Comparison of ENCODE assay signal across 28 mouse cellular contexts in genomic region chr13:19599242-19599641, GRCm38 (mm10). TPM values are rescaled to one million over a fixed set of nuclear protein-coding genes. Genes with fewer than 3 reads are reported as not detected.
DNase-seq lines count a peak whose midpoint lies in the region; ATAC-seq and TF ChIP-seq lines count a peak whose summit lies in the region.
"Had no signal": no experiment of that assay in that cellular context is flagged by ENCODE, and none has a peak within 500 bp of the region (broad histone marks: within the 10 kb centered on the region; RNA-seq: fewer than 3 reads in every experiment).

No protein-coding gene starts in this region.

- peak; percentile 18 for DNase-seq in embryonic facial prominence, embryonic 14.5 days (ENCODE audit: low spot score)
- DNase-seq in embryonic facial prominence, embryonic 10.5 days (ENCODE audit: low spot score) = no peak
- DNase-seq in MN1 (ENCODE audit: low spot score) = peak; percentile 42
- DNase-seq in adrenal gland, postnatal 14 days = peak; percentile 53
- no peak for DNase-seq in lung, postnatal 10 days
- no peak for DNase-seq in thymus, adult 2 months
- DNase-seq: cerebellum, adult 18-20 months; cerebellum, postnatal 14 days; gastrocnemius, postnatal 36 days; heart, postnatal 10 days; kidney, adult 11 months; kidney, postnatal 14 days; layer of hippocampus, adult 9-11 months; liver; lung, postnatal 4 days; retina, postnatal 1 day; right cerebral cortex, postnatal 14 days had no signal

- 0 out of 2 replicates have a peak, but pooled peaks cover 2% of the 10 kb centered on the region for H3K36me3 ChIP-seq in embryonic facial prominence, embryonic 14.5 days (ENCODE audit: control insufficient read depth, insufficient read depth, low read length)
- H3K36me3 ChIP-seq in embryonic facial prominence, embryonic 10.5 days (replicated peaks) = no peaks in the 10 kb centered on the region
- H3K36me3 ChIP-seq in thymus, adult 2 months (ENCODE audit: control insufficient read depth, insufficient read depth, low read length) = no peaks in the 10 kb centered on the region
- H3K36me3 ChIP-seq: heart, embryonic 13.5 days; lung, embryonic 15.5 days; midbrain, embryonic 13.5 days; neural tube, embryonic 13.5 days had no signal

- no peak for ATAC-seq in embryonic facial prominence, embryonic 14.5 days (ENCODE audit: low read depth)
- ATAC-seq: forebrain, embryonic 14.5 days; inflammation-experienced regulatory T-cells, adult 6 months; midbrain, embryonic 13.5 days; Patski had no signal

- H3K27me3 ChIP-seq in embryonic facial prominence, embryonic 14.5 days (replicated peaks; ENCODE audit: control insufficient read depth, insufficient read depth, low read length) = no peaks in the 10 kb centered on the region
- H3K27me3 ChIP-seq in embryonic facial prominence, embryonic 10.5 days (replicated peaks; ENCODE audit: low read depth, poor library complexity, severe bottlenecking) = no peaks in the 10 kb centered on the region
- no peaks in the 10 kb centered on the region for H3K27me3 ChIP-seq in thymus, adult 2 months (ENCODE audit: control insufficient read depth, insufficient read depth, low read length)
- H3K27me3 ChIP-seq: CH12.LX; heart, embryonic 13.5 days; lung, embryonic 15.5 days; megakaryocyte, embryonic 14.5 days; midbrain, embryonic 13.5 days; neural tube, embryonic 13.5 days; Patski had no signal

- no peaks in the 10 kb centered on the region for H3K9me3 ChIP-seq in embryonic facial prominence, embryonic 14.5 days (ENCODE audit: control insufficient read depth, low read length)
- no peaks in the 10 kb centered on the region for H3K9me3 ChIP-seq in embryonic facial prominence, embryonic 10.5 days
- H3K9me3 ChIP-seq: heart, embryonic 13.5 days; lung, embryonic 15.5 days; megakaryocyte, embryonic 14.5 days; midbrain, embryonic 13.5 days; neural tube, embryonic 13.5 days had no signal

- H3K4me2 ChIP-seq in embryonic facial prominence, embryonic 14.5 days (ENCODE audit: low read depth, low read length) = no peak overlapping the region
- H3K4me2 ChIP-seq: heart, embryonic 13.5 days; hindbrain, embryonic 14.5 days; lung, embryonic 15.5 days; midbrain, embryonic 13.5 days; neural tube, embryonic 13.5 days had no signal

- no peak overlapping the region for H3K9ac ChIP-seq in embryonic facial prominence, embryonic 14.5 days (ENCODE audit: low read depth, low read length)
- H3K9ac ChIP-seq: heart, embryonic 13.5 days; hindbrain, embryonic 14.5 days; lung, embryonic 15.5 days; midbrain, embryonic 13.5 days; neural tube, embryonic 13.5 days had no signal

- H3K4me1 ChIP-seq in embryonic facial prominence, embryonic 14.5 days (ENCODE audit: control insufficient read depth, insufficient read depth, low read length) = no peaks in the 10 kb centered on the region
- H3K4me1 ChIP-seq in embryonic facial prominence, embryonic 10.5 days = no peaks in the 10 kb centered on the region
- no peaks in the 10 kb centered on the region for H3K4me1 ChIP-seq in thymus, adult 2 months (replicated peaks; ENCODE audit: control insufficient read depth, insufficient read depth, low read length)
- H3K4me1 ChIP-seq: heart, embryonic 13.5 days; lung, embryonic 15.5 days; megakaryocyte, embryonic 14.5 days; midbrain, embryonic 13.5 days; neural tube, embryonic 13.5 days had no signal

- WGBS in embryonic facial prominence, embryonic 14.5 days = 68% methylated on average over 6 of the region's 6 CpGs
- WGBS in embryonic facial prominence, embryonic 10.5 days = 88% methylated on average over 6 of the region's 6 CpGs
- 79% methylated on average over 6 of the region's 6 CpGs for WGBS in thymus, adult 2 months

- no peak overlapping the region for H3K27ac ChIP-seq in embryonic facial prominence, embryonic 14.5 days (replicated peaks; ENCODE audit: low read depth, low read length)
- H3K27ac ChIP-seq in embryonic facial prominence, embryonic 10.5 days (replicated peaks) = no peak overlapping the region
- H3K27ac ChIP-seq in thymus, adult 2 months (ENCODE audit: control insufficient read depth, insufficient read depth, low read length) = no peak overlapping the region
- H3K27ac ChIP-seq: heart, embryonic 13.5 days; hindbrain, embryonic 14.5 days; lung, embryonic 15.5 days; midbrain, embryonic 13.5 days; neural tube, embryonic 13.5 days had no signal

- TF ChIP-seq POLR2A in thymus, adult 2 months (IDR thresholded peaks at IDR 0.05; ENCODE audit: control insufficient read depth, extremely low read depth, insufficient read depth, low read length, poor library complexity) = no peak

- TF ChIP-seq CTCF in thymus, adult 2 months (IDR thresholded peaks at IDR 0.05; ENCODE audit: borderline replicate concordance, control insufficient read depth, extremely low read depth, insufficient read depth, low read length, poor library complexity) = no peak

- H3K4me3 ChIP-seq in embryonic facial prominence, embryonic 14.5 days (ENCODE audit: low read depth, low read length) = no peak overlapping the region
- H3K4me3 ChIP-seq in embryonic facial prominence, embryonic 10.5 days = no peak overlapping the region
- no peak overlapping the region for H3K4me3 ChIP-seq in thymus, adult 2 months (ENCODE audit: control insufficient read depth, insufficient read depth, low read length)
- H3K4me3 ChIP-seq: heart, embryonic 13.5 days; lung, embryonic 15.5 days; megakaryocyte, embryonic 14.5 days; midbrain, embryonic 13.5 days; neural tube, embryonic 13.5 days had no signal

RNA-seq across cellular contexts. Expression of gene Epdr1, which starts 20.5 kb away (rescaled TPM):
- 36.9 and 39.4 TPM in 2 replicates for polyA plus RNA-seq in embryonic facial prominence, embryonic 14.5 days (2014; fragmentation: Nextera tagmentation; extraction: Ambion mirVana)
- 12.1 and 13.2 TPM in 2 replicates for polyA plus RNA-seq in embryonic facial prominence, embryonic 10.5 days (2016; fragmentation: Nextera tagmentation; extraction: Ambion mirVana)
- total RNA-seq in adrenal gland, postnatal 14 days (2021) = 13.4 and 15.6 TPM in 2 replicates
- 4.7 and 5.0 TPM in 2 replicates for polyA plus RNA-seq in thymus, adult 2 months (2012; rRNA removed)

RNA-seq across cellular contexts. Expression of gene Sfrp4, which starts 23.7 kb away (rescaled TPM):
- polyA plus RNA-seq in embryonic facial prominence, embryonic 14.5 days (2014; fragmentation: Nextera tagmentation; extraction: Ambion mirVana) = 20.8 and 25.6 TPM in 2 replicates
- polyA plus RNA-seq in embryonic facial prominence, embryonic 10.5 days (2016; fragmentation: Nextera tagmentation; extraction: Ambion mirVana) = 0.26 and 0.67 TPM in 2 replicates
- 2.8 and 3.7 TPM in 2 replicates for total RNA-seq in adrenal gland, postnatal 14 days (2021)
- polyA plus RNA-seq in thymus, adult 2 months (2012; rRNA removed) = 0.85 and 1.8 TPM in 2 replicates
- total RNA-seq: CH12.LX had no signal
- polyA plus RNA-seq: inflammation-experienced regulatory T-cells, adult 6 months; testis, adult 2 months had no signal

Comparison
In these comparisons a context has a peak if more than half of its experiments do, and no peak if none do; other contexts are left out.
1. DNase-seq: peak in embryonic facial prominence, embryonic 14.5 days (single experiment), MN1 (single experiment) and adrenal gland, postnatal 14 days (single experiment); none in embryonic facial prominence, embryonic 10.5 days (single experiment), lung, postnatal 10 days (single experiment) and thymus, adult 2 months (single experiment).